Mouse (Mus musculus) large intestine, adult 2 months (tissue): ENCODE results near the gene Rpl4. TPM values are rescaled to one million over a fixed set of nuclear protein-coding genes. Genes with fewer than 3 reads are reported as not detected.
A peak's percentile ranks its signal among the peaks of the same experiment; 100 is the strongest.
"Not testable (repeated sequence)": the region's sequence is repeated elsewhere in the genome, so short reads cannot be mapped to it uniquely, and the experiment has no call there.

Experiments
- DNase-seq: peaks from one replicate; pipeline ENCODE4 v3.0.0-alpha.2; 2012; ENCODE audit warnings: low read depth, low spot score
- WGBS: fragments of 180-500 bp; shearing (Covaris S2); methylation state at CpG from one replicate; pipeline ENCODE4 v1.1.7; 2018; 5-methylcytosine and 5-hydroxymethylcytosine counted together
- polyA plus RNA-seq: library from polyadenylated mRNA; depleted of rRNA; stranded (reverse); fragments of >200 nt; gene quantifications from 2 replicates; pipeline ENCODE4 v1.2.3, GENCODE M21; 2012; rRNA removed

Gene Rpl4
- 479 and 572 TPM in 2 replicates for polyA plus RNA-seq

GRCm38 (mm10) chr9:64172816-64173665, at the start of gene Rpl4, which contains the start of gene Zwilch:
Gene Rpl4, plus strand, starts transcription at chr9:64173375.
Gene Zwilch, minus strand, starts transcription at chr9:64173104.
- WGBS, result under 1% methylated on average over 42 of the region's 42 CpGs
- DNase-seq, result peak; percentile 48

- WGBS, result 41% methylated on average over 3 of the region's 3 CpGs
- DNase-seq, result not testable (repeated sequence)
Observed at GRCm38 (mm10) chr9:64124846-64125245, 48.3 kb upstream of the Rpl4 start.

- WGBS, result 64% methylated on average over 3 of the region's 3 CpGs
- DNase-seq, result no peak
Observed at GRCm38 (mm10) chr9:64125307-64125706, 47.9 kb upstream of the Rpl4 start.

- DNase-seq, result no peak
- WGBS, result 69% methylated on average over 12 of the region's 12 CpGs
Observed at GRCm38 (mm10) chr9:64126121-64126520, 47.1 kb upstream of the Rpl4 start.

GRCm38 (mm10) chr9:64131623-64132022, 41.6 kb upstream of the Rpl4 start:
- DNase-seq, result no peak
- WGBS, result 80% methylated on average over 6 of the region's 6 CpGs

GRCm38 (mm10) chr9:64138896-64139295, 34.3 kb upstream of the Rpl4 start:
- 3% methylated on average over 6 of the region's 6 CpGs for WGBS
- DNase-seq, result not testable (repeated sequence)

- WGBS, result 81% methylated on average over 9 of the region's 9 CpGs
- no peak for DNase-seq
Observed at GRCm38 (mm10) chr9:64139879-64140278, 33.3 kb upstream of the Rpl4 start.

GRCm38 (mm10) chr9:64156641-64157040, 16.5 kb upstream of the Rpl4 start:
- 53% methylated on average over 1 of the region's 1 CpGs for WGBS
- no peak for DNase-seq

- 79% methylated on average over 5 of the region's 5 CpGs for WGBS
- no peak for DNase-seq
Observed at GRCm38 (mm10) chr9:64160471-64160870, 12.7 kb upstream of the Rpl4 start.

- not testable (repeated sequence) for DNase-seq
- 63% methylated on average over 3 of the region's 3 CpGs for WGBS
Observed at GRCm38 (mm10) chr9:64169967-64170366, 3.2 kb upstream of the Rpl4 start.

- 2% methylated on average over 18 of the region's 18 CpGs for WGBS
- DNase-seq, result no peak
Observed at GRCm38 (mm10) chr9:64172145-64172815, 895 bp upstream of the Rpl4 start.

- DNase-seq, result no peak
- WGBS, result under 1% methylated on average over 16 of the region's 16 CpGs
Observed at GRCm38 (mm10) chr9:64173666-64174220, 568 bp downstream of the Rpl4 start.

- no peak for DNase-seq
Observed at GRCm38 (mm10) chr9:64174341-64174740, 1.2 kb downstream of the Rpl4 start.

- DNase-seq, result no peak
- WGBS, result 25% methylated on average over 8 of the region's 8 CpGs
Observed at GRCm38 (mm10) chr9:64174766-64175165, 1.6 kb downstream of the Rpl4 start.

- no peak for DNase-seq
- WGBS, result 81% methylated on average over 11 of the region's 11 CpGs
Observed at GRCm38 (mm10) chr9:64175378-64175777, 2.2 kb downstream of the Rpl4 start.

GRCm38 (mm10) chr9:64178610-64178973, 5.4 kb downstream of the Rpl4 start:
- no peak for DNase-seq
- 40% methylated on average over 3 of the region's 3 CpGs for WGBS

- DNase-seq, result peak; percentile 70
- under 1% methylated on average over 35 of the region's 35 CpGs for WGBS
Observed at GRCm38 (mm10) chr9:64178974-64179646, 5.9 kb downstream of the Rpl4 start, which contains the start of gene Snapc5. Gene Snapc5, plus strand, starts transcription at chr9:64179274.

GRCm38 (mm10) chr9:64183295-64183694, 10.1 kb downstream of the Rpl4 start:
- WGBS, result 90% methylated on average over 5 of the region's 5 CpGs
- not testable (repeated sequence) for DNase-seq

GRCm38 (mm10) chr9:64184166-64184840, 11.1 kb downstream of the Rpl4 start:
- no peak for DNase-seq

More at GRCm38 (mm10) chr9:64184166-64184840, 11.1 kb downstream of the Rpl4 start:
- WGBS, result 95% methylated on average over 5 of the region's 5 CpGs
